8 mouse cellular contexts compared by ENCODE assay signal in genomic region chr12:80691671-80692091, GRCm38 (mm10). TPM values are rescaled to one million over a fixed set of nuclear protein-coding genes. Genes with fewer than 3 reads are reported as not detected.
A peak's percentile ranks its signal among the peaks of the same experiment; 100 is the strongest.
DNase-seq lines count a peak whose midpoint lies in the region; ATAC-seq and TF ChIP-seq lines count a peak whose summit lies in the region.

No protein-coding gene starts in this region.

- peak; percentile 6 for DNase-seq in adrenal gland, postnatal 10 days
- no peak for DNase-seq in adrenal gland, postnatal 36 days
- peak; percentile 14 for DNase-seq in brain, embryonic 14.5 days (ENCODE audit: low read depth)
- no peak for DNase-seq in liver, postnatal 0 days
- no peak for DNase-seq in spleen, adult 18-20 months
- DNase-seq in layer of hippocampus, adult 18-20 months (ENCODE audit: low spot score in 2 of 2), result no peak
- DNase-seq in cerebellum, postnatal 4 days (ENCODE audit: low spot score in 2 of 2), result no peak

- H3K4me1 ChIP-seq in intestine, embryonic 15.5 days (replicated peaks), result peaks cover 25% of the 10 kb centered on the region
- H3K4me1 ChIP-seq in liver, postnatal 0 days (ENCODE audit: insufficient read depth), result peaks cover 5% of the 10 kb centered on the region

- peak overlapping the region; percentile 61; the same call in 1 of the 2 replicates for H3K9ac ChIP-seq in intestine, embryonic 15.5 days
- no peak overlapping the region for H3K9ac ChIP-seq in liver, postnatal 0 days (replicated peaks)

- no peaks in the 10 kb centered on the region for H3K9me3 ChIP-seq in intestine, embryonic 15.5 days
- no peaks in the 10 kb centered on the region for H3K9me3 ChIP-seq in liver, postnatal 0 days (ENCODE audit: low read length)

- H3K27me3 ChIP-seq in intestine, embryonic 15.5 days (replicated peaks), result peaks cover 21% of the 10 kb centered on the region
- H3K27me3 ChIP-seq in liver, postnatal 0 days (ENCODE audit: insufficient read depth, low read length), result peaks cover 48% of the 10 kb centered on the region

- no peaks in the 10 kb centered on the region for H3K36me3 ChIP-seq in intestine, embryonic 15.5 days
- H3K36me3 ChIP-seq in liver, postnatal 0 days (replicated peaks; ENCODE audit: insufficient read depth, low read length), result no peaks in the 10 kb centered on the region

- H3K4me3 ChIP-seq in intestine, embryonic 15.5 days (replicated peaks), result peak overlapping the region; percentile 46
- H3K4me3 ChIP-seq in liver, postnatal 0 days (ENCODE audit: low read depth, low read length), result 0 out of 2 replicates have a peak overlapping the region, but pooled peaks have one; percentile 36

- WGBS in intestine, embryonic 15.5 days, result 11% methylated on average over 12 of the region's 12 CpGs
- WGBS in liver, postnatal 0 days (ENCODE audit: insufficient replicate concordance), result 14% methylated on average over 12 of the region's 12 CpGs

- ATAC-seq in intestine, embryonic 15.5 days, result peak; percentile 71
- no peak for ATAC-seq in liver, postnatal 0 days

- peak overlapping the region; percentile 82 for H3K4me2 ChIP-seq in intestine, embryonic 15.5 days (replicated peaks)
- peak overlapping the region; percentile 61 for H3K4me2 ChIP-seq in liver, postnatal 0 days (ENCODE audit: low read depth, low read length)

- peak overlapping the region; percentile 79 for H3K27ac ChIP-seq in intestine, embryonic 15.5 days
- H3K27ac ChIP-seq in liver, postnatal 0 days (ENCODE audit: low read depth), result no peak overlapping the region

- no peak for TF ChIP-seq CTCF in brain, embryonic 14.5 days (IDR thresholded peaks at IDR 0.05; ENCODE audit: borderline replicate concordance, extremely low read depth, insufficient read depth, insufficient read length)
- TF ChIP-seq CTCF in liver, postnatal 0 days (IDR thresholded peaks at IDR 0.05; ENCODE audit: low read depth), result no peak

- TF ChIP-seq POLR2A in brain, embryonic 14.5 days (IDR thresholded peaks at IDR 0.05; ENCODE audit: borderline replicate concordance, extremely low read depth, insufficient read depth, insufficient read length, poor library complexity, severe bottlenecking), result no peak

- TF ChIP-seq EP300 in liver, postnatal 0 days (IDR thresholded peaks at IDR 0.05; ENCODE audit: low read depth), result no peak

RNA-seq across cellular contexts. Expression of gene Plekhd1, which starts 0.7 kb away (rescaled TPM):
- total RNA-seq in adrenal gland, postnatal 10 days (2021), result under 1 TPM in 1 of 2 experiments, not detected in 1; 0.21 TPM
- total RNA-seq in adrenal gland, postnatal 36 days (2021), result not detected
- polyA plus RNA-seq in brain, embryonic 14.5 days (2012; rRNA removed), result 2.0 and 3.5 TPM in 2 replicates
- 13.4 and 14.1 TPM in 2 replicates for polyA plus RNA-seq in intestine, embryonic 15.5 days (2015; fragmentation: Nextera tagmentation; extraction: Ambion mirVana)
- polyA plus RNA-seq in liver, postnatal 0 days (2015; fragmentation: Nextera tagmentation; extraction: Ambion mirVana), result 0.13 TPM in 1 of 2 replicates, not detected in the other
- 1 to 10 TPM; 5.7 to 8.3 TPM for total RNA-seq in layer of hippocampus, adult 18-20 months (2021)

RNA-seq across cellular contexts. Expression of gene Erh, which starts 47.5 kb away (rescaled TPM):
- total RNA-seq in adrenal gland, postnatal 10 days (2021), result 10 to 100 TPM; 57.2 to 68.1 TPM
- 10 to 100 TPM; 47.4 to 56.1 TPM for total RNA-seq in adrenal gland, postnatal 36 days (2021)
- polyA plus RNA-seq in brain, embryonic 14.5 days (2012; rRNA removed), result 317 and 398 TPM in 2 replicates
- polyA plus RNA-seq in intestine, embryonic 15.5 days (2015; fragmentation: Nextera tagmentation; extraction: Ambion mirVana), result 243 and 269 TPM in 2 replicates
- 81.6 and 92.2 TPM in 2 replicates for polyA plus RNA-seq in liver, postnatal 0 days (2015; fragmentation: Nextera tagmentation; extraction: Ambion mirVana)
- 10 to 100 TPM; 29.9 to 34.3 TPM for total RNA-seq in layer of hippocampus, adult 18-20 months (2021)

RNA-seq across cellular contexts. Expression of gene Slc39a9, which starts 48.0 kb away (rescaled TPM):
- total RNA-seq in adrenal gland, postnatal 10 days (2021), result 10 to 100 TPM; 33.8 to 38.6 TPM
- total RNA-seq in adrenal gland, postnatal 36 days (2021), result 10 to 100 TPM; 41.8 to 57.6 TPM
- polyA plus RNA-seq in brain, embryonic 14.5 days (2012; rRNA removed), result 33.4 and 38.2 TPM in 2 replicates
- 26.4 and 27.1 TPM in 2 replicates for polyA plus RNA-seq in intestine, embryonic 15.5 days (2015; fragmentation: Nextera tagmentation; extraction: Ambion mirVana)
- polyA plus RNA-seq in liver, postnatal 0 days (2015; fragmentation: Nextera tagmentation; extraction: Ambion mirVana), result 8.0 and 10.7 TPM in 2 replicates
- 10 to 100 TPM; 37.6 to 40.6 TPM for total RNA-seq in layer of hippocampus, adult 18-20 months (2021)

Comparison
In these comparisons a context has a peak if more than half of its experiments do, and no peak if none do; other contexts are left out.
1. DNase-seq: peak in adrenal gland, postnatal 10 days (single experiment) and brain, embryonic 14.5 days (single experiment); none in adrenal gland, postnatal 36 days (0 of 2), liver, postnatal 0 days (single experiment), spleen, adult 18-20 months (0 of 2), layer of hippocampus, adult 18-20 months (0 of 2) and cerebellum, postnatal 4 days (0 of 2).
2. RNA of gene Plekhd1, which starts 0.7 kb away (total RNA-seq): 5.7 to 8.3 TPM in layer of hippocampus, adult 18-20 months; not detected in adrenal gland, postnatal 36 days and 0.21 TPM in adrenal gland, postnatal 10 days; every median in the first group is over 4 times any median in the second.